Mouse (Mus musculus) thymus, postnatal 36 days (tissue): ENCODE measurements around the gene Pten.

Experiments used
- DNase-seq, 2 experiments: peaks; one replicate each; pipeline ENCODE4 v3.0.0; 2022; ENCODE audit warnings: mixed read lengths in 2 of 2

Gene Pten

DNA sequence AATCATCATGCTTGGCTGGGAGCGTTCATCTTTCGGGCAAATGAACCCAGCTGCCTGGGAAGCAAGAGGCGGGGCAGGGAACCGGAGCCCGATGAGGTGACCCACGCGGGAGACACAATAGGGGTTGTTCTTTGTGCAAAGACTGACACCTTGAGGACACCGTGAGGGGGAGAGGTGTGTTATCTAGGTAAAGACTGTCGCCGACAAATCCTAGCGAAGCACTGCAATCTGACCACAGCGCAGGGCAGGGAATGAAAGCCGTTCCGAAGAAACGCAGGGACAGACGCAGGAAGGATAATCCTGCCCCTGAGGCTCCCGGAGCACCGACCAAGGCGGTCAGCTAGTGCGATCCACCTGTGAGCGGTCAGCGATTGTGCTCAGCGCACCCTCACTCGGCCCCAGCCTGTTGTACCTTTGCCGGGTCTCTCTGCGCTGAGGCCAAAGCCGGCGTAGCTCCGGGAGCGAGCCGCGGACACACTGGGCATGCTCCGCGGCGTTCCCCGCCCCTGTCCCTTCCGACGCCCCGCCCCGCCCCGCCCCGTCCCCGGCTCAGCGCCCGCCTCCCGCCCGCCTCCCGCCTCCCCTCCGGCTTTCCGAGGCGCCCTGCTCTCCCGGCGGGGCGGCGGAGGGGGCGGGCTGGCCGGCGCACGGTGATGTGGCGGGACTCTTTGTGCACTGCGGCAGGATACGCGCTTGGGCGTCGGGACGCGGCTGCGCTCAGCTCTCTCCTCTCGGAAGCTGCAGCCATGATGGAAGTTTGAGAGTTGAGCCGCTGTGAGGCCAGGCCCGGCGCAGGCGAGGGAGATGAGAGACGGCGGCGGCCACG lies at the start of gene Pten:
Gene Pten, plus strand, starts transcription at position 598 of the 826 bp plus-strand sequence.
- peak; percentile 97 to 98 for DNase-seq

GRCm38 (mm10) chr19:32708996-32709395 lies 48.3 kb upstream of the Pten start:
- DNase-seq, result no peak

DNA sequence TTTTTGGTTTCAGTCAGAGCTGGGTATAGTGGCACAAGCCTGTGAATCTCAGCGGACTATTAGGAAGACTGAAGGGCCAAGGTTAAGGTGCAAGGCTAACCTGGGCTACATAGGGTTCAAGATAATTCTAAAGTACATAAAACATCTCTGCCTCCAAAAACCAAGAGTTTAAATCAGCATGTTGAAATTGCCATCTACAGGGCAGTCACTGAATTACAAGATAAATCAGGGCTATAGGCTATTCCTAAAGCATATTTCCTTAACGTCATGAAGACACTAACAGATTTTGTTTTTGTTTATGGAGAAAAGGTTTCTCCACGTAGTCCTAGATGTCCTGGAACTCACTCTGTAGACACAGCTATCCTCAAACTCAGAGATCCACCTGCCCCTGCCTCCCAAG lies 47.0 kb upstream of the Pten start:
- no peak for DNase-seq

DNA sequence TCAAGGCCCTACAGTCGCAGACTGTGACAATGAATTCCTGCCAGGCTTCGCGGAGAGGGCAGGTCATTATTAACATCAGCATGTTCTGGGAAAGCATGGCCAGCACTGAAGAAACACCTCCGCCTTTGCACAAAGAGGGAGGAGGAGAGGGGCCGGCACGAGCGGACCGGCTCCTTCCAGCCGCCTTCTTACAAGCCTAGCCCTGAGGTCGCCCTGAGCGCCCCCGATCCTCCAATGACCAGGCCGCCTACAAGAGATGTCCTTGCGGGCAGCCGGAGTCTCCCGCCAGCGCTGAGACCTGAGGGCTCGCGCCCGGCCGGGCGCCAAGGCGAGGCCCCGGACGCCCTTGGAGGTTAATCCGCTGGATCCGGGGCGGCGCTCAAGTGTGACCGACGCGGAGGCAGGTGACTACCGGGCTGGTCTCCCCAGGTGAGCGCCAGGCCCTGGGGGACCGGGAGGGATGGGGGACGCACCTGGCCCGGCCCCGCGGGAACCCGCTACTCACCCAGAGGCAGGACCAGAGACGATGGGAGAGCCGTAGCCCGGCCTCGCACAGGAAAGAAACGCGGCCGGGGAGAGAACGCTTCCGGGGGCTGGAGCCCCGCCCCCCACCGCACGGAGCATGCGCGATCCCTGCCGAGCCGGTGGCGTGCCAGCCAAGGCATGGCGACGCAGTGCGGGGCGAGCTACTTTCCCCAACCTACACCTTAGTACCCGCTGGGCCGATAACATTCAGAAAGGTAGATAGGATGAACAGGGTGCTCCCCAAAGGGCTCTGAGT lies 45.3 kb upstream of the Pten start:
- DNase-seq, result peak; percentile 91 to 93

DNA sequence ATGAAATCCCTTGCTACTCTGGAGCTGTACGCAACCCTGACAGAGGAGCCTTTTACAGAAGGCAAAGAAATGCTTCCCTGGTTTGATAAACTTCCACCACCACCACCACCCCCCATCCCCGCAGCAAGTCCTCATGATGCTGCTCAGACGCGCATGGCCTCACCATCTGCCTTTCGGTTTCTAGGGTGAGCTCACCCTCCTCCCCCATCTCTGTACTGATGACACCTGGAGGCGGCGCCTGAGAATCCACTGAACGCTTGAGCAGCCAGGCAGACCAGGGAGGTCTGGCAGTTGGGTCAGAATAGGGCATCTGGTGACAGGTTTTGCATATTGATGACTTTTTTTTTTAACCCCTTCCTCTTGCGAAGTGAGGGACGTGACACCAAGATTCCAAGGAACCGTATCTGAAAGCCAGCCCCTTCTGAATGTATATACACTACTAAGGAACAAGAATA lies 44.7 kb upstream of the Pten start:
- DNase-seq, result peak; percentile 81 to 86

GRCm38 (mm10) chr19:32713471-32713870 lies 43.8 kb upstream of the Pten start:
- no peak for DNase-seq

- peak; percentile 68 to 70 for DNase-seq
These were observed 42.1 kb upstream of the Pten start for GRCm38 (mm10) chr19:32715201-32715600.

- no peak for DNase-seq
These were observed 41.6 kb upstream of the Pten start for GRCm38 (mm10) chr19:32715681-32716080.

DNA sequence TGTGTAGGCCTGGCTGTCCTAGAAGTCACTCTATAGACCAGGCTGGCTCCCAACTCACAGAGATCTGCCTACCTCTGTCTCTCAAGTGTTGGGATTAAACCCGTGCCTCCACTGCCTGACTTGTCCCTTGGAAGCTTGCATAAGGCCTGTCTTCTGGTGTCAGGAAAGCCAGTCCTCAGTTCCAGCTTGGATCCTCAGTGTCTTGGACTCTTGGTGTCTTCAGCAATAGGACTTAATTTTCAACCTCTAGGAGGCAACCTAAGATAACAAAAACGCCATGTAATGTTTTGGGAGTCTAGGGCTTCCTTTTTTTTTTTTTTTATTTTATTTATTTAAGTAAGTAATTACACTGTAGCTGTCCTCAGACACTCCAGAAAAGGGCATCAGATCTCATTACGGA lies 39.7 kb upstream of the Pten start:
- DNase-seq, result no peak

DNA sequence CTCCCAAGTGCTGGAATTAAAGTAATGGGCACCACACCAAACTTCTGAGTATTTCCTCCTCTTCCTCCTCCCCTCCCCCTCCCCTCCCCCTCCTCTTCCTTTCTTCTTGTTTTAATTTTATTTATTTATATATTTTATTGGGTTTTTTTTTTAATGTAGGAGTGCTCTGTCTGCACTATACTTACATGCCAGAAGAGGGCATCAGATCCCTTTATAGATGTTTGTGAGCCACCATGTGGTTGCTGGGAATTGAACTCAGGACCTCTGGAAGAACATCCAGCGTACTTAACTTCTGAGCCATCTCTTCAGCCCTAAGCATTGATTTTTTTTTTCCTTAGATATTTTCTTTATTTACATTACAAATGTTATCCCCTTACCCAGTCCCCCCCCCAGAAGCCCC lies 37.0 kb upstream of the Pten start:
- no peak for DNase-seq

GRCm38 (mm10) chr19:32723817-32724216 lies 33.5 kb upstream of the Pten start:
- DNase-seq, result no peak

- peak; percentile 76 to 88 for DNase-seq
These were observed 30.6 kb upstream of the Pten start for GRCm38 (mm10) chr19:32726451-32727325.

DNA sequence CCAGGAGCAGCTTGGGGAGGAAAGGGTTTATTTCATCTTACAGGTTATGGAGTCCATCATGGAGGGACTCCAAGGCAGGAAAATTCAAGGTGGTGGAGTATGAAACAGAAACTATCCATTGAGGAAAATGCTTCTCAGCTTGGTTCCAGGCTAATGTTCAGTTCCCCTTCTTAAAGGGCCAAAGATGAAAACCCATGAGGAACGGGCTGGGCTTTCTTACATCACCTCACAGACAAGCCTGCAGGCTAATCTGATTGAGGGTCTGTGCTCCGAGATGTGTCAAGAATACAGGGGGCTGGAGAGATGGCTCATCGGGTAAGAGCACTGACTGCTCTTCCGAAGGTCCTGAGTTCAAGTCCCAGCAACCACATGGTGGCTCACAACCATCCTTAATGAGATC lies 27.5 kb upstream of the Pten start:
- DNase-seq, result no peak

GRCm38 (mm10) chr19:32732922-32733321 lies 24.4 kb upstream of the Pten start:
- no peak for DNase-seq

GRCm38 (mm10) chr19:32737844-32738243 lies 19.5 kb upstream of the Pten start:
- DNase-seq, result no peak

DNA sequence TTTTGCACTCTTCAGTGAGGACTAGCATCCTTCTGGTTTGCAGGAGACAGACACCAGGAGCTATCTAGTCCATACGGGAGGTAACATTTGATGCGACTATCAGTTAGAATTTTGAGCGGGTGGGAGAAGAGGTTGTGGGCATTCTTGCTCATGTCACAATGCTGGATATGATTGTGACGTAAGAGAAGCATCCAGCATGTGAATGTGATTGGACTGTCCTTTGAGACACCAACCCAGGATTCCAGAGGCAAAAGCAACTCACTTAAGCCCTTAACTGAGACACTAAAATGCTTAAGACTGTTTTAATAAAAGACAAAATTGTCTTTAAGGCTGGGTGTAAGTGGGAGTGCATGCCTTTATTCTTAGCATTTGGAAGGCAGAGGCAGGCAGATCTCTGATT lies 17.6 kb upstream of the Pten start, which contains the start of gene Atad1:
Gene Atad1, minus strand, starts transcription at position 101 of the 400 bp plus-strand sequence.
- no peak for DNase-seq

GRCm38 (mm10) chr19:32740641-32741345 lies 16.5 kb upstream of the Pten start:
- peak; percentile 59 to 78 for DNase-seq

- DNase-seq, result peak; percentile 74 to 80
These were observed 7.9 kb upstream of the Pten start for GRCm38 (mm10) chr19:32749425-32749824.

DNA sequence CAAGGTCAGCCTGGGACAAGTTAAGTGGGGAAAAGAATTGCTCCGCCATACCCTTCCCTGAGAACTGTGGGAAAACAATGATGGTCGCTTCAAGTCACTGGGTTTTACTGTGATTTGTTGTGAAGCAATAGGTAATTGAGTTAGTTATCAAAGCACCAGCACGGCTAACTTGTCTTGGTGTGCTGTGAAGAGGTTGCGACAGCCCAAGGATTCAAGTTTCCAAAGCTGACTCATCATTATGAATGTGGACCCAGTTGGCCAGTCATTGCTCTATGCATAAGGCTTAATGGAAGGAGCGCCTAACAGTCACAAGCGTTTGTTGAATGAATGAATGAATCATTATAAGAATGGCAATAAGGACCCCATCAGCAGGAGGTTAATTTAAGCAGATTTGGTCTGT lies 4.9 kb upstream of the Pten start:
- DNase-seq, result no peak

GRCm38 (mm10) chr19:32753386-32753785 lies 3.9 kb upstream of the Pten start:
- no peak for DNase-seq

- peak; percentile 61 to 80 for DNase-seq
These were observed 2.9 kb upstream of the Pten start for GRCm38 (mm10) chr19:32754188-32755000.
